Mouse (Mus musculus): ENCODE measurements around the gene Atp5s. TPM values are rescaled to one million over a fixed set of nuclear protein-coding genes. Genes with fewer than 3 reads are reported as not detected.

Atp5s gene
- total RNA-seq (2021), result 10 to 100 TPM in 1 of 2 experiments, 1 to 10 TPM in 1; 7.3 to 10.5 TPM
- long read RNA-seq, experiment 1, partial matches to known transcripts, result 3 of 8 reads
- long read RNA-seq, experiment 1, other reads (novel, unspliced or antisense), result 0 of 8 reads
- long read RNA-seq, experiment 2, partial matches to known transcripts, result 1 of 5 reads
- long read RNA-seq, experiment 2, other reads (novel, unspliced or antisense), result 0 of 5 reads

- intact Hi-C loops (cut with DNase I; ENCODE audit: low total_unique reads), result no loop called here
- DNase-seq, result peak; percentile 97
These were observed at the start of gene Atp5s, which contains the start of gene L2hgdh for GRCm38 (mm10) chr12:69724711-69725460. Gene Atp5s, plus strand, starts transcription at chr12:69724950. Gene L2hgdh, minus strand, starts transcription at chr12:69724873.

GRCm38 (mm10) chr12:69676157-69676556, 48.6 kb upstream of the Atp5s start:
- DNase-seq, result no peak
- intact Hi-C loops (cut with DNase I; ENCODE audit: low total_unique reads), result loop anchor here (2.0 kb wide), 1 partner anchor 27 kb away; no protein-coding TSS in a partner anchor

GRCm38 (mm10) chr12:69680635-69681565, 43.9 kb upstream of the Atp5s start:
- DNase-seq, result peak; percentile 42
- intact Hi-C loops (cut with DNase I; ENCODE audit: low total_unique reads), result no loop called here

- intact Hi-C loops (cut with DNase I; ENCODE audit: low total_unique reads), result no loop called here
- DNase-seq, result peak; percentile 74
These were observed 43.1 kb upstream of the Atp5s start, which contains the start of gene Sos2 for GRCm38 (mm10) chr12:69681566-69682061. Gene Sos2, minus strand, starts transcription at chr12:69681852.

GRCm38 (mm10) chr12:69682065-69682787, 42.5 kb upstream of the Atp5s start:
- DNase-seq, result peak; percentile 90

GRCm38 (mm10) chr12:69682788-69683419, 41.8 kb upstream of the Atp5s start:
- intact Hi-C loops (cut with DNase I; ENCODE audit: low total_unique reads), result no loop called here
- DNase-seq, result no peak

More at GRCm38 (mm10) chr12:69682065-69682787, 42.5 kb upstream of the Atp5s start:
- intact Hi-C loops (cut with DNase I; ENCODE audit: low total_unique reads), result no loop called here

DNA sequence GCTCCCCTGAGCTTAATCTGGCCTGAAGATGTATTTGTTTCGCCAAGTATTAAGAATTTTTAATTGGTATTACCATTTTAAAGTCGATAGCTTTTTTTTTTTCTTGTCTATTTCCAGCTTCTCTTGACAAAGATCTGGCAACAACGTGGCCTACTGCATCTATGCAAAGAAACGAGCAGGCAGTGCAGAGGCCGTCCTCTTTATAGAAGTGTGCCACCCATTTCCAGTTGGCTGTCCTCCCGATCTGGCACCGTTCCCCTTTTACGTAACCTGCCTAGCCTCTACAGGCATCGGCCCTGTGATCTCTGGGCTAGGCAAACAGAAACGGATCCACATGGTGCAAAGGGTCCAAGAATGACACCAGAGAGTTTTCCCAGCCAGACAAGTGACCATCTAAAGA, 41.2 kb upstream of the Atp5s start:
- intact Hi-C loops (cut with DNase I; ENCODE audit: low total_unique reads), result no loop called here
- DNase-seq, result peak; percentile 88

- DNase-seq, result no peak
- intact Hi-C loops (cut with DNase I; ENCODE audit: low total_unique reads), result no loop called here
These were observed 36.4 kb upstream of the Atp5s start for GRCm38 (mm10) chr12:69688368-69688767.

DNA sequence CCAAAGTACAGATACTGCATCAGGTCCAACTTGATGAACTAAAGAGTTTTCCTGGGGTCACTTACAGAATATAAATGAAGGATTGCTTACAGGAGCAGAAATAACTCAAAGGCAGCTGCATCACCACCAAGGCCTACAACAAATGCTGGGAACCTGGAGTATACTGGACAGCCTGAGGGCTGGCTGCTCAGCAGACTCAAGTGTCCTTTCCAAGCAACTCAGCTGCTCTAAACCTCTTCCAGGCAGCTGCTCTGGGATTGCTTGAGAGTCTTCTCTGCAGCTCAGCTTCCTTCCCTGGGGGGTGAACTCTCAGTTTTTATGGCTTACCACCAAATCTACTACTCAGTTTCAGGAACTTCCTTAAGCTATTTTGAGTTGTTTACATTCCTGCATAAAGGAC, 35.7 kb upstream of the Atp5s start:
- intact Hi-C loops (cut with DNase I; ENCODE audit: low total_unique reads), result no loop called here
- no peak for DNase-seq

- no peak for DNase-seq
- intact Hi-C loops (cut with DNase I; ENCODE audit: low total_unique reads), result loop anchor here (10.0 kb wide), 1 partner anchor 96 kb away; no protein-coding TSS in a partner anchor
These were observed 34.0 kb upstream of the Atp5s start for GRCm38 (mm10) chr12:69690714-69691113.

GRCm38 (mm10) chr12:69693471-69693870, 31.3 kb upstream of the Atp5s start:
- intact Hi-C loops (cut with DNase I; ENCODE audit: low total_unique reads), result loop anchor here (10.0 kb wide), 1 partner anchor 99 kb away; no protein-coding TSS in a partner anchor
- no peak for DNase-seq

DNA sequence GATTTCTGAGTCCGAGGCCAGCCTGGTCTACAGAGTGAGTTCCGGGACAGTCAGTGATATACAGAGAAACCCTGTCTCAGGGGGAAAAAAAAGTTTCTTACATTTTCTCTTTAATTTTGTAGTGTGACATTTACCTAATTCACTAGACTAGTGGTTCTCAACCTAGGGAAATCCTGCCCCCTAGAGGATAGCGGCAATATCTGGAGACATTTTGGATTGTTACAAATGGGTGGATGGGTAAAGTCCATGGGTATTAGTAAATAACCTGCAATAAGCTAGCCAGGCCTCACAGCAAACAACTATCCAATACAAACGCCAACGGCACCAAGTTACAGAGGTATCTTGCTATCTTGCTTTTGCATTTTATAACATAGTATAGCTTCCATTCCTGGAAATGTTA, 28.0 kb upstream of the Atp5s start:
- intact Hi-C loops (cut with DNase I; ENCODE audit: low total_unique reads), result loop anchor here (10.0 kb wide), 1 partner anchor 102 kb away; no protein-coding TSS in a partner anchor
- peak; percentile 32 for DNase-seq

DNA sequence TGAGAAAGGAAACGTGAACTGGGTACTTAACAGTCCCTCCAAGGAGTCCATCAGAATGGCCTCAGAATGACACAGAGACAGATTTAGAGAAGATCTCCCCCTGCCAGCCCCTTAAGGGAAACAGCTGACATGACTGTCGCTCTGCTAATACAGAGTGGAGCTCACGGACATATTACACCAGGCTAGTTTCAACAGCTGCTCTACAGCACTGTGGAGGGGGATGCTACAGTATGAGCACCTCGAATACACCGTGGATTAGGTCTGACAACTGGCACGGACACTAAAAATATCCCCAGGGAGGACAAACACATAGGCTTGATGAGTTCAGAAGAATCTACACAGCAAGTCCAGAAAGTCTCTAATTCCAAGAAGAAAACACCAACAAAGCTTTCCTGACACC, 26.4 kb upstream of the Atp5s start:
- intact Hi-C loops (cut with DNase I; ENCODE audit: low total_unique reads), result loop anchor here (10.0 kb wide), 1 partner anchor 104 kb away; no protein-coding TSS in a partner anchor

GRCm38 (mm10) chr12:69704799-69705458, 19.8 kb upstream of the Atp5s start:
- DNase-seq, result no peak
- intact Hi-C loops (cut with DNase I; ENCODE audit: low total_unique reads), result no loop called here

More for the DNA sequence above, 26.4 kb upstream of the Atp5s start:
- DNase-seq, result no peak

GRCm38 (mm10) chr12:69713628-69714027, 11.1 kb upstream of the Atp5s start:
- no peak for DNase-seq
- intact Hi-C loops (cut with DNase I; ENCODE audit: low total_unique reads), result no loop called here

GRCm38 (mm10) chr12:69722857-69723256, 1.9 kb upstream of the Atp5s start:
- intact Hi-C loops (cut with DNase I; ENCODE audit: low total_unique reads), result no loop called here
- DNase-seq, result peak; percentile 40

GRCm38 (mm10) chr12:69723376-69723775, 1.4 kb upstream of the Atp5s start:
- DNase-seq, result no peak
- intact Hi-C loops (cut with DNase I; ENCODE audit: low total_unique reads), result no loop called here

All from gastrocnemius, postnatal 14 days (tissue).